20 mouse cellular contexts compared by ENCODE assay signal in genomic region chr17:81554052-81554734, GRCm38 (mm10).
A peak's percentile ranks its signal among the peaks of the same experiment; 100 is the strongest.
DNase-seq lines count a peak whose midpoint lies in the region; ATAC-seq and TF ChIP-seq lines count a peak whose summit lies in the region.
"Had no signal": no experiment of that assay in that cellular context is flagged by ENCODE, and none has a peak within 500 bp of the region (broad histone marks: within the 10 kb centered on the region; RNA-seq: fewer than 3 reads in every experiment).

No protein-coding gene starts in this region.

- no peaks in the 10 kb centered on the region for H3K4me1 ChIP-seq in forebrain, embryonic 16.5 days (replicated peaks; ENCODE audit: control insufficient read depth, insufficient read depth, low read length)
- no peaks in the 10 kb centered on the region for H3K4me1 ChIP-seq in forebrain, embryonic 12.5 days
- 0 out of 2 replicates have a peak, but pooled peaks cover 2% of the 10 kb centered on the region for H3K4me1 ChIP-seq in midbrain, embryonic 11.5 days (ENCODE audit: control insufficient read depth, insufficient read depth, low read length)
- no peaks in the 10 kb centered on the region for H3K4me1 ChIP-seq in midbrain, postnatal 0 days (ENCODE audit: insufficient read depth, low read length)
- H3K4me1 ChIP-seq: hindbrain, embryonic 15.5 days; liver, embryonic 13.5 days; stomach, embryonic 15.5 days had no signal

- no peak for TF ChIP-seq POLR2A in brain, embryonic 14.5 days (IDR thresholded peaks at IDR 0.05; ENCODE audit: borderline replicate concordance, extremely low read depth, insufficient read depth, insufficient read length, poor library complexity, severe bottlenecking)

- no peaks in the 10 kb centered on the region for H3K27me3 ChIP-seq in forebrain, embryonic 16.5 days (replicated peaks; ENCODE audit: control insufficient read depth, insufficient read depth, low read length)
- H3K27me3 ChIP-seq in forebrain, embryonic 12.5 days, result no peaks in the 10 kb centered on the region
- no peaks in the 10 kb centered on the region for H3K27me3 ChIP-seq in midbrain, embryonic 11.5 days (ENCODE audit: control insufficient read depth, insufficient read depth, low read length)
- no peaks in the 10 kb centered on the region for H3K27me3 ChIP-seq in midbrain, postnatal 0 days (ENCODE audit: insufficient read depth, low read length)
- H3K27me3 ChIP-seq: hindbrain, embryonic 15.5 days; liver, embryonic 13.5 days; stomach, embryonic 15.5 days had no signal

- no peak overlapping the region for H3K27ac ChIP-seq in forebrain, embryonic 16.5 days (ENCODE audit: low read length)
- H3K27ac ChIP-seq in forebrain, embryonic 12.5 days, result no peak overlapping the region
- H3K27ac ChIP-seq in midbrain, embryonic 11.5 days (ENCODE audit: low read depth, low read length), result no peak overlapping the region
- no peak overlapping the region for H3K27ac ChIP-seq in midbrain, postnatal 0 days (ENCODE audit: low read depth, low read length)
- H3K27ac ChIP-seq: hindbrain, embryonic 15.5 days; liver, embryonic 13.5 days; stomach, embryonic 15.5 days had no signal

- ATAC-seq in forebrain, embryonic 16.5 days, result 0 out of 2 replicates have a peak, but pooled peaks have one; percentile 26
- no peak for ATAC-seq in forebrain, embryonic 12.5 days (ENCODE audit: low FRiP score)
- ATAC-seq in midbrain, embryonic 11.5 days (ENCODE audit: low FRiP score), result peak; percentile 42; the same call in 1 of the 2 replicates
- no peak for ATAC-seq in midbrain, postnatal 0 days (ENCODE audit: low FRiP score)
- ATAC-seq: lung, postnatal 0 days had no signal

- no peaks in the 10 kb centered on the region for H3K36me3 ChIP-seq in forebrain, embryonic 16.5 days (ENCODE audit: control insufficient read depth, insufficient read depth)
- no peaks in the 10 kb centered on the region for H3K36me3 ChIP-seq in forebrain, embryonic 12.5 days (replicated peaks)
- no peaks in the 10 kb centered on the region for H3K36me3 ChIP-seq in midbrain, embryonic 11.5 days (ENCODE audit: control insufficient read depth, insufficient read depth, low read length)
- H3K36me3 ChIP-seq in midbrain, postnatal 0 days (ENCODE audit: insufficient read depth, low read length), result no peaks in the 10 kb centered on the region
- H3K36me3 ChIP-seq: hindbrain, embryonic 15.5 days; liver, embryonic 13.5 days; stomach, embryonic 15.5 days had no signal

- intact Hi-C loops in left cerebral cortex, postnatal 4 days (cut with DNase I), result no loop called here

- no peaks in the 10 kb centered on the region for H3K9me3 ChIP-seq in forebrain, embryonic 16.5 days (ENCODE audit: control insufficient read depth, low read length)
- no peaks in the 10 kb centered on the region for H3K9me3 ChIP-seq in forebrain, embryonic 12.5 days
- H3K9me3 ChIP-seq in midbrain, embryonic 11.5 days (ENCODE audit: control insufficient read depth, low read length), result no peaks in the 10 kb centered on the region
- H3K9me3 ChIP-seq in midbrain, postnatal 0 days (ENCODE audit: low read length), result no peaks in the 10 kb centered on the region
- H3K9me3 ChIP-seq: hindbrain, embryonic 15.5 days; liver, embryonic 13.5 days; stomach, embryonic 15.5 days had no signal

- 51% methylated on average over 6 of the region's 6 CpGs for WGBS in forebrain, embryonic 16.5 days
- 60% methylated on average over 6 of the region's 6 CpGs for WGBS in forebrain, embryonic 12.5 days
- WGBS in midbrain, embryonic 11.5 days, result 56% methylated on average over 6 of the region's 6 CpGs
- 38% methylated on average over 6 of the region's 6 CpGs for WGBS in midbrain, postnatal 0 days

- DNase-seq in midbrain, embryonic 11.5 days (ENCODE audit: low spot score, missing footprints), result no peak
- DNase-seq in midbrain, postnatal 0 days (ENCODE audit: low spot score), result no peak
- peak; percentile 38 for DNase-seq in brain, embryonic 14.5 days (ENCODE audit: low read depth)
- DNase-seq in retina, postnatal 1 day, result peak; percentile 40
- no peak for DNase-seq in testis, postnatal 14 days (ENCODE audit: low spot score)
- no peak for DNase-seq in left cerebral cortex, postnatal 4 days
- DNase-seq: adrenal gland, postnatal 10 days; B cell, adult 2 months; cerebellum, adult 8-10 months; gastrocnemius, postnatal 36 days; kidney, adult 18-20 months; kidney, postnatal 25 days; liver, embryonic 13.5 days; spleen, adult 18-20 months; thymus, postnatal 36 days had no signal

- H3K4me3 ChIP-seq in forebrain, embryonic 16.5 days (replicated peaks; ENCODE audit: low read length), result no peak overlapping the region
- H3K4me3 ChIP-seq in forebrain, embryonic 12.5 days (replicated peaks), result no peak overlapping the region
- H3K4me3 ChIP-seq in midbrain, embryonic 11.5 days (ENCODE audit: low read depth, low read length), result no peak overlapping the region
- no peak overlapping the region for H3K4me3 ChIP-seq in midbrain, postnatal 0 days (ENCODE audit: low read depth, low read length)
- H3K4me3 ChIP-seq: hindbrain, embryonic 15.5 days; liver, embryonic 13.5 days; stomach, embryonic 15.5 days had no signal

- H3K9ac ChIP-seq in forebrain, embryonic 16.5 days (replicated peaks; ENCODE audit: low read depth, low read length), result no peak overlapping the region
- H3K9ac ChIP-seq in forebrain, embryonic 12.5 days, result no peak overlapping the region
- H3K9ac ChIP-seq in midbrain, embryonic 11.5 days (ENCODE audit: low read length), result no peak overlapping the region
- H3K9ac ChIP-seq in midbrain, postnatal 0 days (replicated peaks; ENCODE audit: low read length, poor library complexity, severe bottlenecking), result no peak overlapping the region
- H3K9ac ChIP-seq: hindbrain, embryonic 15.5 days; liver, embryonic 13.5 days; stomach, embryonic 15.5 days had no signal

- H3K4me2 ChIP-seq in forebrain, embryonic 16.5 days (ENCODE audit: low read length), result no peak overlapping the region
- no peak overlapping the region for H3K4me2 ChIP-seq in forebrain, embryonic 12.5 days
- H3K4me2 ChIP-seq in midbrain, embryonic 11.5 days, result no peak overlapping the region
- H3K4me2 ChIP-seq in midbrain, postnatal 0 days (ENCODE audit: low read depth, low read length, poor library complexity, severe bottlenecking), result no peak overlapping the region
- H3K4me2 ChIP-seq: hindbrain, embryonic 15.5 days; liver, embryonic 13.5 days; stomach, embryonic 15.5 days had no signal

- no peak for TF ChIP-seq CTCF in midbrain, postnatal 0 days (IDR thresholded peaks at IDR 0.05)
- TF ChIP-seq CTCF in brain, embryonic 14.5 days (IDR thresholded peaks at IDR 0.05; ENCODE audit: borderline replicate concordance, extremely low read depth, insufficient read depth, insufficient read length), result no peak

Comparison
In these comparisons a context has a peak if more than half of its experiments do, and no peak if none do; other contexts are left out.
1. ATAC-seq: peak in forebrain, embryonic 16.5 days (single experiment) and midbrain, embryonic 11.5 days (single experiment); none in forebrain, embryonic 12.5 days (single experiment) and midbrain, postnatal 0 days (single experiment).
2. DNase-seq: peak in brain, embryonic 14.5 days (single experiment) and retina, postnatal 1 day (single experiment); none in midbrain, embryonic 11.5 days (single experiment), midbrain, postnatal 0 days (single experiment), testis, postnatal 14 days (single experiment) and left cerebral cortex, postnatal 4 days (single experiment).